Mouse (Mus musculus) liver, embryonic 14.5 days (tissue): ENCODE results near the gene Gm572. TPM values are rescaled to one million over a fixed set of nuclear protein-coding genes. Genes with fewer than 3 reads are reported as not detected.

Source experiments
- ATAC-seq: fragments of 200-750 bp; cut with Nextera tagmentation; 2 replicates; pipeline ENCODE4 v1.8.0; 2017; ENCODE audit warnings: moderate number of reproducible peaks, mild to moderate bottlenecking, moderate library complexity; ENCODE audit not compliant: insufficient read depth
- DNase-seq, 3 experiments: peaks; one replicate each; pipeline ENCODE4 v3.0.0-alpha.2; 2012 to 2013; ENCODE audit warnings: low read depth in 3 of 3, low spot score in 3 of 3
- H3K27ac ChIP-seq: fragments of 300-500 bp; sonication (generic); 2 replicates; pipeline ENCODE4 v1.5.1; 2014; ENCODE audit warnings: moderate library complexity, mild to moderate bottlenecking, control low read depth, inconsistent platforms
- H3K27me3 ChIP-seq: fragments of 300-500 bp; sonication (generic); 2 replicates; pipeline ENCODE4 v1.6.1; 2014; ENCODE audit warnings: mild to moderate bottlenecking, low read length, moderate library complexity; ENCODE audit not compliant: control insufficient read depth, insufficient read depth
- H3K36me3 ChIP-seq: fragments of 300-500 bp; sonication (generic); replicated peaks from 2 replicates; pipeline ENCODE4 v1.6.1; 2014; ENCODE audit warnings: low read depth; ENCODE audit not compliant: control insufficient read depth, insufficient read depth
- H3K4me1 ChIP-seq, 2 experiments: fragments of 200-500 bp in 1 of 2; fragments of 300-500 bp in 1 of 2; sonication (generic) in 1 of 2; replicated peaks; 2 replicates each; pipeline ENCODE4 v1.6.1; 2012 to 2014; ENCODE audit warnings: antibody characterized with exemption in 1 of 2, inconsistent platforms in 1 of 2, low read length in 1 of 2; ENCODE audit not compliant: control insufficient read depth in 2 of 2, insufficient read depth in 2 of 2
- H3K4me2 ChIP-seq: fragments of 300-500 bp; sonication (generic); 2 replicates; pipeline ENCODE4 v1.6.1; 2014; ENCODE audit warnings: low read depth, mild to moderate bottlenecking, control low read depth, moderate library complexity
- H3K4me3 ChIP-seq, 2 experiments: fragments of 200-500 bp in 1 of 2; fragments of 300-500 bp in 1 of 2; sonication (generic) in 1 of 2; 2 replicates each; pipeline ENCODE4 v1.5.1; 2012 to 2014; ENCODE audit warnings: low read depth in 2 of 2, low read length in 2 of 2, mild to moderate bottlenecking in 2 of 2, control low read depth in 1 of 2, inconsistent platforms in 1 of 2, moderate library complexity in 1 of 2; ENCODE audit not compliant: insufficient read depth in 1 of 2
- H3K9ac ChIP-seq: fragments of 300-500 bp; sonication (generic); replicated peaks from 2 replicates; pipeline ENCODE4 v1.6.1; 2014; ENCODE audit warnings: mild to moderate bottlenecking, control low read depth, moderate library complexity
- H3K9me3 ChIP-seq: fragments of 300-500 bp; sonication (generic); 2 replicates; pipeline ENCODE4 v1.6.1; 2016; ENCODE audit warnings: low read length, mixed read lengths; ENCODE audit not compliant: control insufficient read depth
- CTCF ChIP-seq: IDR thresholded peaks from 2 replicates; pipeline ENCODE4 v1.5.1; 2016; ENCODE audit warnings: antibody characterized with exemption, low read depth, control low read depth
- EP300 ChIP-seq: IDR thresholded peaks from 2 replicates; pipeline ENCODE4 v1.6.1; 2016; ENCODE audit warnings: antibody characterized with exemption, low read depth
- WGBS: fragments of 180-500 bp; shearing (Covaris S2); extraction: QIAGEN DNeasy Blood & Tissue Kit; methylation state at CpG from one replicate; pipeline ENCODE4 v1.1.7; 2014; ENCODE audit not compliant: insufficient replicate concordance; 5-methylcytosine and 5-hydroxymethylcytosine counted together
- polyA plus RNA-seq, 2 experiments: library from polyadenylated mRNA; depleted of rRNA in 1 of 2; stranded (reverse) in 1 of 2; unstranded in 1 of 2; fragments of >200 nt; fragmentation: Nextera tagmentation in 1 of 2; extraction: Ambion mirVana in 1 of 2; gene quantifications; 2 replicates each; pipeline versions ENCODE4 v1.2.1 to v1.2.3; 2012 to 2014

The Gm572 gene
- polyA plus RNA-seq, 2 experiments, result not detected

DNA sequence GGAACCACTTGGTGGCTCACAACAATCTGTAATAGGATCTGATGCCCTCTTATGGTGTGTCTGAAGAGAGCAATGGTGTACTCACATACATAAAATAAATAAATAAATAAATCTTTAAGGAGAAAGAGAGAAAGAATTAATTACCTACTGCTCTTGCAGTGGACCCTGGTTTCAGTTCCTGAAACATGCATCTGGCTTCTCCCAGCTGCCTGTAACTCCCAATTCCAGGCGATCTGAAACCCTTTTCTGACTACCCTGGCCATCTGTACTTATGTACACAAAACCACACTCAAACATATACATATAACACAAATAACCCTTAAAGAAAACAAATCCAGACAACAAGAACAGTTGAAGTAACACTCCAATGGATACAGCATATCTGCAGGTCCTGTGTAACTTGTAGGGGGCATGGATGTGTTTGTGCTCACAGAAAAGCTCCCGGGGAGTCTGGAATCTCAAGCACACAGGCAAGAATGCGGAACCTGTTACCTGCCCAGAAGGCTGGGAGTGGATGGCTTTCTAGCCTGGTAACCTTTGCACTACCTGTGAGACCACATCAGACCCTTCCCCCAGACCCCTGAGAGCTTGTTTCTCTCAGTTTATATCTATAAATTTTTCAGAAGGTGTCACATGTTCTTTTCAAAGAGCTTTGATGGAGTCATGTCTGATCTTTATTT lies 11.0 kb upstream of the Gm572 start:
- H3K4me1 ChIP-seq, result peaks cover 4 to 7% of the 10 kb centered on the region in 2 experiments; a peak in 3 of 4 replicates
- TF ChIP-seq CTCF (no peak), EP300 (no peak)
- no peaks in the 10 kb centered on the region for H3K27me3 ChIP-seq
- no peak overlapping the region for H3K4me3 ChIP-seq
- ATAC-seq (no peak), DNase-seq (no peak)
- H3K27ac ChIP-seq, result no peak overlapping the region
- WGBS, result 70% methylated on average over 3 of the region's 3 CpGs
- no peak overlapping the region for H3K9ac ChIP-seq
- no peaks in the 10 kb centered on the region for H3K36me3 ChIP-seq
- no peaks in the 10 kb centered on the region for H3K9me3 ChIP-seq
- H3K4me2 ChIP-seq, result no peak overlapping the region

DNA sequence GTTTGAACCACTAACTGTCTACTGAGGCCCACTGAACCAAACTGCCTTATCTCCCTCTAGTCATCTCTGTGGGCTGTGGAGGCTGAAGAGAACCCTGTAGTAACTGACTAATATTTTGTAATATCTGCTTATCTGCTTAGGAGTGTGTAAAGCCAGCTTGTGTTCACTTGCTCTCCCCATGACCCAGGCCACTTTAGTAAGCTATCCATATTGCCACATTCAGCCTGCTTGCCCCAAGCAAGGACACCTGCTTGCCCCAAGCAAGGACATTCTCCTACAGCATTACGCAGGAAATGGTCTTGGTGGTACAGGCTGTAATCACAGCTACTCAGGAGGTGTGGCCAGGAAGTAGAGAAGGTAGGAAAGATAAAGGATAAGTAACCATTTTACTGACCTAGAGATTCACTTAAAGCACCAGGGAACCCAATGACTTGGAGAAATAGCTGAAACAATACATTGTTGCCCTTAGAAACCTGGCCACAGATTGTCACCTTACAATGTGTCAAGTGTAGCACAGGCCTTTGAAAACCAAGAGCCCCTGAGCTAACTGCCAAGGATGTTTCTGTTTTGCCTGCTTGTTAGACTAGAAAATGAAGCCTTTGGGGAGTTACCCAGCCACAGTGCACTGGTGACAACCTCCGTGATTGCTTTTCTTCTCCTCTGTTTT lies 9.6 kb upstream of the Gm572 start:
- Histone ChIP-seq H3K9ac (no peak overlapping the region), H3K9me3 (no peaks in the 10 kb centered on the region), H3K27ac (no peak overlapping the region), H3K4me3 (no peak overlapping the region), H3K4me1 (peaks cover 0 to 7% of the 10 kb centered on the region in 2 experiments; a peak in 2 of 4 replicates), H3K4me2 (no peak overlapping the region), H3K36me3 (no peaks in the 10 kb centered on the region), H3K27me3 (no peaks in the 10 kb centered on the region)
- WGBS, result 26% methylated on average over 2 of the region's 2 CpGs
- DNase-seq, result no peak
- TF ChIP-seq CTCF, result no peak
- TF ChIP-seq EP300, result no peak
- peak; percentile 51 for ATAC-seq

DNA sequence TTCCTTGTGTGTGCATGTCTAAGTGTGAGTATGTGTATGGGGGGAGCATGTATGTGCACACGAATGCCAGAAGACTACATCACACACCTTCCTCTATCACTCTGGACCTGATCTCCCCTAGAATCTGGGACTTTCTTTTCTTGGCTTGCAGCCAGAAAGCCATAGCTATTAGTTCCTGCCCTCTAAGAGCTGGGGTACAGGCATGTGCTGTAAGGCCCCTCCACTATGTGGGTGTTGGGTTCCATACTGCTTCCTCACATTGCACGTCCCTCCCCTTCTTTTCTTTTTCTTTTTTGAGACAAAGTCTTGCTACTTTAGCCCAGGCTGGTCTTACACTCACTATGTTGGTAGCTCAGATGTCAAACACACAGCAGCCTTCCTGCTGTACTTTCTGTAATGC lies 7.8 kb upstream of the Gm572 start:
- Histone ChIP-seq H3K4me1 (peaks cover 0 to 10% of the 10 kb centered on the region in 2 experiments; a peak in 2 of 4 replicates), H3K27me3 (no peaks in the 10 kb centered on the region), H3K9me3 (no peaks in the 10 kb centered on the region), H3K4me3 (no peak overlapping the region), H3K9ac (no peak overlapping the region), H3K36me3 (no peaks in the 10 kb centered on the region), H3K27ac (no peak overlapping the region), H3K4me2 (no peak overlapping the region)
- 55% methylated on average over 2 of the region's 2 CpGs for WGBS
- no peak for TF ChIP-seq EP300
- no peak for TF ChIP-seq CTCF
- ATAC-seq (no peak), DNase-seq (no peak)

DNA sequence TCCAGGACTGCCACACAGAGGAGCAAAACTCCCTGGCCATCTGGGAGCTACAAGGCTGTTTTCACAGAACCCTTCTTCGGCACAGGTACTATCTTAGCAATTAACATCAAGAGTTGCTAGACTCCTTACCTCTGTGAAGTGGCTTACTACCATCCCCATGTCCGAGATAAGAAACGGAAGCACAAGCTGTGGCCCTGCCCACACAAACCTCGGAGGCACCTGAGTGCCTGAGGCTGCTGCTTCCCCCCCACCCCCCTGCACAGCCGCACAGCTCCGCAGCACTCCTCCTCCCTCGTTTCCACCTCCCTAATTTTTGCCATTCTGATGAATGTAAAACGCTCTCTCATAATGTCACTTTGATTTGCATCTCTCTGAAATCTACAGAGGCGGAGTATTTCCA lies 4.8 kb upstream of the Gm572 start:
- H3K36me3 ChIP-seq, result no peaks in the 10 kb centered on the region
- H3K4me2 ChIP-seq, result no peak overlapping the region
- 27% methylated on average over 9 of the region's 9 CpGs for WGBS
- no peaks in the 10 kb centered on the region for H3K27me3 ChIP-seq
- H3K9ac ChIP-seq, result no peak overlapping the region
- H3K9me3 ChIP-seq, result no peaks in the 10 kb centered on the region
- no peak overlapping the region for H3K27ac ChIP-seq
- ATAC-seq, result no peak
- peaks cover 0 to 9% of the 10 kb centered on the region in 2 experiments; a peak in 2 of 4 replicates for H3K4me1 ChIP-seq
- no peak for TF ChIP-seq CTCF
- no peak overlapping the region for H3K4me3 ChIP-seq
- no peak for DNase-seq

DNA sequence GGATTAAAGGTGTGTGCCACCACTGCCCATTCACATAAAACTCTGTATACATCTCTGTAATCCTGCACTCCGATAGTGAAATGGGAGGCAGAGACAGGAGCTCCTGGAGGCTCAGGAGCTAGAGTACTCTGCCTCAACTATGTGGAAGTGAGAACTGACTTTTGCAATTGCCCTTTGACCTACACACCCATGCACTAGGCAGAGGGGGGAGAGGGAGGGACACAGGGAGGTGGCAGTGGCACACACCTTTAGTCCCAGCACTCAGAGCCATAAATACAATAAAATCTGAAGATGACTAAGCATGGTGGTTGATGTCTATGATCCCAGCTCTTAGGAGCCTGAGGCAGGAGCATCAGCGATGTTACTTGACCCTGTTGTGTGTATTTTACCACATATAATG lies 3.7 kb upstream of the Gm572 start:
- Histone ChIP-seq H3K27me3 (no peaks in the 10 kb centered on the region), H3K36me3 (no peaks in the 10 kb centered on the region), H3K27ac (no peak overlapping the region), H3K9ac (no peak overlapping the region), H3K9me3 (no peaks in the 10 kb centered on the region), H3K4me1 (peaks cover 0 to 9% of the 10 kb centered on the region in 2 experiments; a peak in 2 of 4 replicates), H3K4me2 (no peak overlapping the region), H3K4me3 (no peak overlapping the region)
- no peak for ATAC-seq
- 68% methylated on average over 2 of the region's 2 CpGs for WGBS
- no peak for TF ChIP-seq CTCF
- no peak for TF ChIP-seq EP300
- DNase-seq, result no peak
